Mouse (Mus musculus): ENCODE results near the gene Mrgprb4.

Mrgprb4 gene

DNA sequence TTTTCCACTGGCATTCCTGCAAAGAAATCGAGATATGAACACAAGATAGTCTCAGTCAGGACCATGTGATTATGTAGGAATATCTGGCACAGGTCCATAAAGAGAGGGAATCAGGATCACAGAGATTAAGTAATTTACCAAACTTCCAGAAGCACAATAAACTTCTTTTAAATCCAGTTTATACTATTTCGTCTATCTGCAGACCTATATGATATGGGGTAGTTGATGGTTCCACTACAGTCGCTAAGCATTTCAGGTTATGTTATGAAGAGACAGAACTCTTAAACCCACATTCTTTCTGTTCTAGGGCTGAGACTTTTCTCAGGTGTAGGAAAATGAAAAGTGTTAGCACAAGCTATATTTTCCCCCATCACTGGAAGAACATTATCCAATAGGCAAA is at the start of gene Mrgprb4:
Gene Mrgprb4, minus strand, starts transcription at position 101 of the 400 bp plus-strand sequence.
- DNase-seq = no peak

DNA sequence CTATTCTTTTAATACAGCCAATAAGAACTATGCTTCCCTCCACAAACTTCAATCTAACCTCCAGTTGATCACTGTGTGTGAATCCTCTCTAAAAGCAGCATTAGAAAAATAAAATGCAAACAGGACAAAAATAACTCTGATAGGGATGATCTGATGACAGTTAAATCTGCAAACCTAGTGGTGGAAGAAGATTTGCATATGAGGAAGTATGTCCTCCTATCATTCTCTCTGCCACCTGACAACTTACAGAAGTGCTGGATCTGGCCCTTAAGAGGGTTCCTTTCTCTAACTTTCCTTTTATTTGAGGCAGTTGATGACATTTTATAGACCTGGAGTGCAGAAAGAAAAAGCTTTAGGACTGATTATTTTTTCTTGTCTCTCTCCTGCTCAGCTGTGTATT is 27.0 kb upstream of the Mrgprb4 start:
- DNase-seq = no peak

- no peak for DNase-seq
These were observed 26.0 kb upstream of the Mrgprb4 start for GRCm38 (mm10) chr7:48225065-48225464.

GRCm38 (mm10) chr7:48168919-48169318 is 30.2 kb downstream of the Mrgprb4 start, which contains the start of gene Mrgprb5:
Gene Mrgprb5, minus strand, starts transcription at chr7:48169019.
- no peak for DNase-seq

- DNase-seq = no peak
These were observed 31.6 kb downstream of the Mrgprb4 start for GRCm38 (mm10) chr7:48167471-48167870.

Measured in kidney, adult 18-20 months (tissue).